Mouse (Mus musculus): ENCODE measurements around the gene Prkar2b. TPM values are rescaled to one million over a fixed set of nuclear protein-coding genes. Genes with fewer than 3 reads are reported as not detected.

Gene Prkar2b
- polyA plus RNA-seq, 1 experiment from 2014 or later = 36.2 TPM

GRCm38 (mm10) chr12:32059707-32060106 is 1.4 kb downstream of the Prkar2b start:
- H3K4me3 ChIP-seq (replicated peaks) = peak overlapping the region; percentile 89
- H3K9ac ChIP-seq = no peak overlapping the region
- peaks cover 20% of the 10 kb centered on the region for H3K4me1 ChIP-seq
- peak overlapping the region; percentile 87 for H3K4me2 ChIP-seq (replicated peaks)
- no peaks in the 10 kb centered on the region for H3K27me3 ChIP-seq
- H3K36me3 ChIP-seq = no peaks in the 10 kb centered on the region
- no peak for ATAC-seq (ENCODE audit: insufficient number of reproducible peaks, low FRiP score, low TSS enrichment, low read depth)
- no peaks in the 10 kb centered on the region for H3K9me3 ChIP-seq (replicated peaks)
- no peak overlapping the region for H3K27ac ChIP-seq (replicated peaks)
- WGBS = 15% methylated on average over 6 of the region's 6 CpGs

- Histone ChIP-seq H3K36me3 (no peaks in the 10 kb centered on the region), H3K27me3 (no peaks in the 10 kb centered on the region), H3K4me3 (replicated peaks) (no peak overlapping the region), H3K9me3 (replicated peaks) (no peaks in the 10 kb centered on the region), H3K4me2 (replicated peaks) (no peak overlapping the region), H3K4me1 (peaks cover 20% of the 10 kb centered on the region), H3K27ac (replicated peaks) (no peak overlapping the region), H3K9ac (no peak overlapping the region)
- WGBS = 59% methylated on average over 2 of the region's 2 CpGs
- no peak for ATAC-seq (ENCODE audit: insufficient number of reproducible peaks, low FRiP score, low TSS enrichment, low read depth)
These were observed 2.0 kb downstream of the Prkar2b start for GRCm38 (mm10) chr12:32059135-32059534.

GRCm38 (mm10) chr12:32057461-32058199 is 3.5 kb downstream of the Prkar2b start:
- H3K36me3 ChIP-seq = no peaks in the 10 kb centered on the region

GRCm38 (mm10) chr12:32055797-32056196 is 5.3 kb downstream of the Prkar2b start:
- no peak overlapping the region for H3K27ac ChIP-seq (replicated peaks)
- H3K36me3 ChIP-seq = no peaks in the 10 kb centered on the region
- ATAC-seq (ENCODE audit: insufficient number of reproducible peaks, low FRiP score, low TSS enrichment, low read depth) = no peak
- peaks cover 27% of the 10 kb centered on the region for H3K4me1 ChIP-seq
- no peaks in the 10 kb centered on the region for H3K9me3 ChIP-seq (replicated peaks)
- 96% methylated on average over 3 of the region's 3 CpGs for WGBS
- H3K4me2 ChIP-seq (replicated peaks) = no peak overlapping the region
- H3K27me3 ChIP-seq = no peaks in the 10 kb centered on the region
- H3K9ac ChIP-seq = no peak overlapping the region
- no peak overlapping the region for H3K4me3 ChIP-seq (replicated peaks)

More at GRCm38 (mm10) chr12:32057461-32058199, 3.5 kb downstream of the Prkar2b start:
- Histone ChIP-seq H3K4me2 (replicated peaks) (no peak overlapping the region), H3K27ac (replicated peaks) (no peak overlapping the region), H3K9me3 (replicated peaks) (no peaks in the 10 kb centered on the region), H3K4me3 (replicated peaks) (no peak overlapping the region), H3K9ac (no peak overlapping the region), H3K27me3 (no peaks in the 10 kb centered on the region), H3K4me1 (peaks cover 20% of the 10 kb centered on the region)
- WGBS = 77% methylated on average over 12 of the region's 12 CpGs
- no peak for ATAC-seq (ENCODE audit: insufficient number of reproducible peaks, low FRiP score, low TSS enrichment, low read depth)

GRCm38 (mm10) chr12:32054476-32055166 is 6.5 kb downstream of the Prkar2b start:
- Histone ChIP-seq H3K9me3 (replicated peaks) (no peaks in the 10 kb centered on the region), H3K36me3 (no peaks in the 10 kb centered on the region), H3K4me1 (peaks cover 25% of the 10 kb centered on the region), H3K9ac (no peak overlapping the region), H3K27ac (replicated peaks) (no peak overlapping the region), H3K4me2 (replicated peaks) (no peak overlapping the region), H3K27me3 (no peaks in the 10 kb centered on the region), H3K4me3 (replicated peaks) (no peak overlapping the region)
- WGBS = 65% methylated on average over 9 of the region's 9 CpGs
- no peak for ATAC-seq (ENCODE audit: insufficient number of reproducible peaks, low FRiP score, low TSS enrichment, low read depth)

GRCm38 (mm10) chr12:32053637-32054366 is 7.3 kb downstream of the Prkar2b start:
- no peak overlapping the region for H3K4me3 ChIP-seq (replicated peaks)
- H3K9me3 ChIP-seq (replicated peaks) = no peaks in the 10 kb centered on the region
- no peaks in the 10 kb centered on the region for H3K36me3 ChIP-seq
- H3K4me1 ChIP-seq = peaks cover 23% of the 10 kb centered on the region; the same call in 1 of the 2 replicates
- no peaks in the 10 kb centered on the region for H3K27me3 ChIP-seq
- no peak overlapping the region for H3K9ac ChIP-seq
- no peak overlapping the region for H3K4me2 ChIP-seq (replicated peaks)
- WGBS = 75% methylated on average over 11 of the region's 11 CpGs
- H3K27ac ChIP-seq (replicated peaks) = no peak overlapping the region
- ATAC-seq (ENCODE audit: insufficient number of reproducible peaks, low FRiP score, low TSS enrichment, low read depth) = no peak

GRCm38 (mm10) chr12:32052882-32053281 is 8.2 kb downstream of the Prkar2b start:
- ATAC-seq (ENCODE audit: insufficient number of reproducible peaks, low FRiP score, low TSS enrichment, low read depth) = no peak
- Histone ChIP-seq H3K9ac (no peak overlapping the region), H3K4me1 (peaks cover 17% of the 10 kb centered on the region; the same call in 1 of the 2 replicates), H3K27ac (replicated peaks) (no peak overlapping the region), H3K4me3 (replicated peaks) (no peak overlapping the region), H3K27me3 (no peaks in the 10 kb centered on the region), H3K36me3 (no peaks in the 10 kb centered on the region), H3K4me2 (replicated peaks) (no peak overlapping the region), H3K9me3 (replicated peaks) (no peaks in the 10 kb centered on the region)
- WGBS = 66% methylated on average over 4 of the region's 4 CpGs

GRCm38 (mm10) chr12:32050165-32050564 is 10.9 kb downstream of the Prkar2b start:
- no peak overlapping the region for H3K9ac ChIP-seq
- no peaks in the 10 kb centered on the region for H3K27me3 ChIP-seq
- H3K4me3 ChIP-seq (replicated peaks) = no peak overlapping the region
- ATAC-seq (ENCODE audit: insufficient number of reproducible peaks, low FRiP score, low TSS enrichment, low read depth) = no peak
- H3K36me3 ChIP-seq = no peaks in the 10 kb centered on the region
- H3K9me3 ChIP-seq (replicated peaks) = no peaks in the 10 kb centered on the region
- no peak overlapping the region for H3K27ac ChIP-seq (replicated peaks)
- WGBS = 55% methylated on average over 5 of the region's 5 CpGs
- H3K4me1 ChIP-seq = peaks cover 15% of the 10 kb centered on the region
- no peak overlapping the region for H3K4me2 ChIP-seq (replicated peaks)

- Histone ChIP-seq H3K4me2 (replicated peaks) (no peak overlapping the region), H3K27ac (replicated peaks) (peak overlapping the region; percentile 74), H3K27me3 (no peaks in the 10 kb centered on the region), H3K4me3 (replicated peaks) (no peak overlapping the region), H3K9me3 (replicated peaks) (no peaks in the 10 kb centered on the region), H3K36me3 (no peaks in the 10 kb centered on the region), H3K9ac (no peak overlapping the region), H3K4me1 (peaks cover 15% of the 10 kb centered on the region)
- WGBS = 67% methylated on average over 17 of the region's 17 CpGs
- ATAC-seq (ENCODE audit: insufficient number of reproducible peaks, low FRiP score, low TSS enrichment, low read depth) = no peak
These were observed 15.3 kb downstream of the Prkar2b start for GRCm38 (mm10) chr12:32045566-32046330.

GRCm38 (mm10) chr12:32044487-32045134 is 16.5 kb downstream of the Prkar2b start:
- Histone ChIP-seq H3K9me3 (replicated peaks) (no peaks in the 10 kb centered on the region), H3K4me2 (replicated peaks) (peak overlapping the region; percentile 0; the same call in 1 of the 2 replicates), H3K36me3 (no peaks in the 10 kb centered on the region), H3K27me3 (no peaks in the 10 kb centered on the region), H3K4me3 (replicated peaks) (no peak overlapping the region), H3K27ac (replicated peaks) (peak overlapping the region; percentile 81), H3K9ac (no peak overlapping the region), H3K4me1 (peaks cover 15% of the 10 kb centered on the region)
- 14% methylated on average over 5 of the region's 5 CpGs for WGBS
- peak; percentile 91 for ATAC-seq (ENCODE audit: insufficient number of reproducible peaks, low FRiP score, low TSS enrichment, low read depth)

All from embryonic facial prominence, embryonic 15.5 days (tissue).